Mouse (Mus musculus): ENCODE data around the gene Tstd2. TPM values are rescaled to one million over a fixed set of nuclear protein-coding genes. Genes with fewer than 3 reads are reported as not detected.

The Tstd2 gene
- polyA plus RNA-seq, 1 experiment from 2014 or later = 36.5 TPM

GRCm38 (mm10) chr4:46116544-46117175 lies 21.8 kb downstream of the Tstd2 start:
- H3K36me3 ChIP-seq = peaks cover 85% of the 10 kb centered on the region
- 47% methylated on average over 10 of the region's 10 CpGs for WGBS
- H3K27me3 ChIP-seq = no peaks in the 10 kb centered on the region
- no peaks in the 10 kb centered on the region for H3K4me1 ChIP-seq (replicated peaks)
- H3K27ac ChIP-seq (replicated peaks) = peak overlapping the region; percentile 23; the same call in 1 of the 2 replicates
- no peak overlapping the region for H3K4me3 ChIP-seq
- no peak overlapping the region for H3K4me2 ChIP-seq
- ATAC-seq (ENCODE audit: low read depth) = peak; percentile 43; the same call in 1 of the 2 replicates
- H3K9me3 ChIP-seq = no peaks in the 10 kb centered on the region
- no peak overlapping the region for H3K9ac ChIP-seq

GRCm38 (mm10) chr4:46115308-46115707 lies 23.2 kb downstream of the Tstd2 start:
- 84% methylated on average over 1 of the region's 1 CpGs for WGBS
- Histone ChIP-seq H3K9me3 (no peaks in the 10 kb centered on the region), H3K27ac (replicated peaks) (no peak overlapping the region), H3K4me3 (no peak overlapping the region), H3K9ac (no peak overlapping the region), H3K4me1 (replicated peaks) (no peaks in the 10 kb centered on the region), H3K27me3 (no peaks in the 10 kb centered on the region), H3K36me3 (peaks cover 71% of the 10 kb centered on the region), H3K4me2 (no peak overlapping the region)
- ATAC-seq (ENCODE audit: low read depth) = no peak

- Histone ChIP-seq H3K27me3 (no peaks in the 10 kb centered on the region), H3K4me3 (no peak overlapping the region), H3K9ac (no peak overlapping the region), H3K4me2 (no peak overlapping the region), H3K9me3 (no peaks in the 10 kb centered on the region), H3K4me1 (replicated peaks) (no peaks in the 10 kb centered on the region), H3K36me3 (peaks cover 32% of the 10 kb centered on the region), H3K27ac (replicated peaks) (no peak overlapping the region)
- no peak for ATAC-seq (ENCODE audit: low read depth)
- WGBS = 75% methylated on average over 3 of the region's 3 CpGs
These were observed 27.1 kb downstream of the Tstd2 start for GRCm38 (mm10) chr4:46111361-46111760.

GRCm38 (mm10) chr4:46110084-46110483 lies 28.4 kb downstream of the Tstd2 start:
- no peak for ATAC-seq (ENCODE audit: low read depth)
- Histone ChIP-seq H3K4me2 (no peak overlapping the region), H3K4me3 (no peak overlapping the region), H3K9ac (no peak overlapping the region), H3K27me3 (no peaks in the 10 kb centered on the region), H3K4me1 (replicated peaks) (no peaks in the 10 kb centered on the region), H3K9me3 (no peaks in the 10 kb centered on the region), H3K27ac (replicated peaks) (no peak overlapping the region), H3K36me3 (peaks cover 20% of the 10 kb centered on the region)
- WGBS = 98% methylated on average over 8 of the region's 8 CpGs

DNA sequence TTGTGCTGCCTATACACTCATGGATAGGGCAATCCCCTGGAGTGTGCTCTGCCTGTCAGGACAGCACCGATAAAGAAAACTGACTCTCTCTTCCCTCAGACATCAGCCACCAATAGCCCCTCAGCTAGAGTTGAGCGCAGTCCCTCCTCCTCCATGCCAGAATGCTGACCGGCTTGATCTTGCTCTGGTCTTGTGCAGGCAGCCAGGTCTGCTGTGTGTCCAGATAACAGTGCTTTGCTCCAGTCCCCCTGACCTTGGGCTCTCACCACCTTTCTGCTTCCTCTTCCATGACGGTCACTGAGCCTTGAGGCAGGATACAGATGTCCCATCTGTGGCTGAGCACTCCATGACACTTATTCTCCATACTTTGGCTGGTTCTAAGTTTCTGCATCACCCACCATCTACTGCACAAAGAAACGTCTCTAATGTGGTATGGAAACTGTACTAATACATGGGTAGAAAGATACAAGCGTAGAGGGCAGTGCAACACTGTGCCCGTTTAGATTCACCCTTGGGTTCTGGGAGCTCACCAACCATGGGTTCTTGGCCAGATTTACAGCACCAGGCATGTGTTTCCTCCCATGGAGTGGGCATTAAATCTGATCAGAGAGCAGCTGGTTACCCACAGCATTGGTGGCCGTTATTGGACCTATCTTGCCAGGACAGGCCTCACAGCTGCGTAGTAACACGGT lies 36.3 kb downstream of the Tstd2 start:
- Histone ChIP-seq H3K9me3 (no peaks in the 10 kb centered on the region), H3K27me3 (no peaks in the 10 kb centered on the region), H3K4me2 (no peak overlapping the region), H3K4me1 (replicated peaks) (peaks cover 17% of the 10 kb centered on the region), H3K4me3 (no peak overlapping the region), H3K36me3 (no peaks in the 10 kb centered on the region), H3K9ac (no peak overlapping the region), H3K27ac (replicated peaks) (no peak overlapping the region)
- ATAC-seq (ENCODE audit: low read depth) = no peak
- 88% methylated on average over 10 of the region's 10 CpGs for WGBS

GRCm38 (mm10) chr4:46101211-46101711 lies 37.2 kb downstream of the Tstd2 start:
- peak; percentile 48; the same call in 1 of the 2 replicates for ATAC-seq (ENCODE audit: low read depth)
- Histone ChIP-seq H3K4me3 (no peak overlapping the region), H3K27me3 (no peaks in the 10 kb centered on the region), H3K27ac (replicated peaks) (no peak overlapping the region), H3K4me2 (no peak overlapping the region), H3K4me1 (replicated peaks) (peaks cover 17% of the 10 kb centered on the region), H3K36me3 (no peaks in the 10 kb centered on the region), H3K9ac (peak overlapping the region; percentile 50; the same call in 1 of the 2 replicates), H3K9me3 (no peaks in the 10 kb centered on the region)
- WGBS = 36% methylated on average over 14 of the region's 14 CpGs

- 68% methylated on average over 7 of the region's 7 CpGs for WGBS
- no peak for ATAC-seq (ENCODE audit: low read depth)
- Histone ChIP-seq H3K4me1 (replicated peaks) (peaks cover 20% of the 10 kb centered on the region), H3K9me3 (no peaks in the 10 kb centered on the region), H3K4me3 (no peak overlapping the region), H3K4me2 (no peak overlapping the region), H3K9ac (no peak overlapping the region), H3K27me3 (no peaks in the 10 kb centered on the region), H3K27ac (replicated peaks) (no peak overlapping the region), H3K36me3 (no peaks in the 10 kb centered on the region)
These were observed 38.0 kb downstream of the Tstd2 start for GRCm38 (mm10) chr4:46100539-46100938.

DNA sequence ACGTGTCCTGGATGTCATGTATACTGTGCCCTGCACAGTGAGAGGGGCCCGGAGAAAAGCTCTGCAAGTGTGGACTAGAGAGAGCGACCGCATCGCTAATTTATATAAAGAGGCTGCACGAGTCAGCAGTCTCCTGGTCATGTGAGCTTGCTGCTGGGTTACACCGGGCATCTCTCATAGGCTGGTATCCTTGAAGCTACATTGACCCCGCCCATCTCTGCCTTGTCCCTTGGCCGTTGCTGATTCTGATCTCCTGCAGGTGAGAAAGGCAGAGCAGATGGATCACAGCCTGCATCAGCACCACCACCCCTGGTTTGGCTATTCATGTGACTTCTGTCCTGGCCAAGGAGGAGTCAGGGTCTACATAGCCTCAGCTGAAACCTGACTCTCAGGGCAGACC lies 39.4 kb downstream of the Tstd2 start:
- WGBS = 81% methylated on average over 9 of the region's 9 CpGs
- ATAC-seq (ENCODE audit: low read depth) = no peak
- Histone ChIP-seq H3K4me3 (no peak overlapping the region), H3K9ac (no peak overlapping the region), H3K27me3 (no peaks in the 10 kb centered on the region), H3K27ac (replicated peaks) (no peak overlapping the region), H3K36me3 (no peaks in the 10 kb centered on the region), H3K4me1 (replicated peaks) (peaks cover 30% of the 10 kb centered on the region), H3K4me2 (no peak overlapping the region), H3K9me3 (no peaks in the 10 kb centered on the region)

DNA sequence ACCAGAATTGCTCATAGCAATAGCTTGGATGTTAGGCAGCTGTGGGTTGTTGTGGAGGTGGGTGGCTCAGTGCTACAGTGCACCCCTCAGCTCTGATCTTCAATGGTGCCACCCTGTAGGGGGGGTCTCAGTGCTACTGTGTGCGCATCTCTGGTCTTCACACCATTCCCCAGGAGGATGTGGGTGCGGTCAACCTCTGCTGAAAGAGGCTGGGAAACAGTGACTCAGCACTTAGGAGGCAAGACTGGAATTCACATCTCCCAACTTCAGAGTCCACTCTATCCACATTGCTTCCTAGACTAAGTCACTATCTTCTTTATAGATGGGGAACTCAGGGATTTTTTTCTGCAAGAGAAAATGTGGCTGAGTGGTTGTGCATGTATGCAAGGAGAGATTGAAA lies 40.9 kb downstream of the Tstd2 start:
- Histone ChIP-seq H3K4me2 (no peak overlapping the region), H3K4me1 (replicated peaks) (peaks cover 42% of the 10 kb centered on the region), H3K27me3 (no peaks in the 10 kb centered on the region), H3K9ac (no peak overlapping the region), H3K36me3 (no peaks in the 10 kb centered on the region), H3K9me3 (no peaks in the 10 kb centered on the region), H3K27ac (replicated peaks) (no peak overlapping the region), H3K4me3 (no peak overlapping the region)
- ATAC-seq (ENCODE audit: low read depth) = no peak
- 98% methylated on average over 2 of the region's 2 CpGs for WGBS

GRCm38 (mm10) chr4:46096546-46096945 lies 41.9 kb downstream of the Tstd2 start:
- Histone ChIP-seq H3K4me3 (no peak overlapping the region), H3K4me1 (replicated peaks) (peaks cover 40% of the 10 kb centered on the region), H3K4me2 (no peak overlapping the region), H3K36me3 (no peaks in the 10 kb centered on the region), H3K9me3 (no peaks in the 10 kb centered on the region), H3K9ac (no peak overlapping the region), H3K27ac (replicated peaks) (no peak overlapping the region), H3K27me3 (no peaks in the 10 kb centered on the region)
- WGBS = 92% methylated on average over 7 of the region's 7 CpGs
- no peak for ATAC-seq (ENCODE audit: low read depth)

DNA sequence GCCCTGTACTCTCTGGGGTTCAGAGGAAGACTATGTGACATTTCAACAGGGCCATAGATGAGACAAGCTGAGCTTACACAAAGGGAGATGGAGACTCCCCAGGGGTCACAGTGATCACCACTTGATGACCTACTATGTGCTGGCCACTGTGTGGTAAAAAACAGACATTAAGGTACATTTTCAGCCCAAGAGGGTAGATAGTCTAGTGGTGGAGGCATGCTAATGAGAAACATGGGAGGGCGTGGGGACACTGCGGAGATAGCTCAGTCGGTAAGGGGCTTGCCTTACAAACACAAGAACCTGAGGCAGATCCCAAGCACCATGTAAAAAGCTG lies 42.7 kb downstream of the Tstd2 start:
- Histone ChIP-seq H3K4me2 (no peak overlapping the region), H3K9me3 (no peaks in the 10 kb centered on the region), H3K36me3 (no peaks in the 10 kb centered on the region), H3K27me3 (no peaks in the 10 kb centered on the region), H3K4me3 (no peak overlapping the region), H3K27ac (replicated peaks) (peak overlapping the region; percentile 30; the same call in 1 of the 2 replicates), H3K4me1 (replicated peaks) (peaks cover 33% of the 10 kb centered on the region), H3K9ac (no peak overlapping the region)
- 94% methylated on average over 3 of the region's 3 CpGs for WGBS
- ATAC-seq (ENCODE audit: low read depth) = no peak

DNA sequence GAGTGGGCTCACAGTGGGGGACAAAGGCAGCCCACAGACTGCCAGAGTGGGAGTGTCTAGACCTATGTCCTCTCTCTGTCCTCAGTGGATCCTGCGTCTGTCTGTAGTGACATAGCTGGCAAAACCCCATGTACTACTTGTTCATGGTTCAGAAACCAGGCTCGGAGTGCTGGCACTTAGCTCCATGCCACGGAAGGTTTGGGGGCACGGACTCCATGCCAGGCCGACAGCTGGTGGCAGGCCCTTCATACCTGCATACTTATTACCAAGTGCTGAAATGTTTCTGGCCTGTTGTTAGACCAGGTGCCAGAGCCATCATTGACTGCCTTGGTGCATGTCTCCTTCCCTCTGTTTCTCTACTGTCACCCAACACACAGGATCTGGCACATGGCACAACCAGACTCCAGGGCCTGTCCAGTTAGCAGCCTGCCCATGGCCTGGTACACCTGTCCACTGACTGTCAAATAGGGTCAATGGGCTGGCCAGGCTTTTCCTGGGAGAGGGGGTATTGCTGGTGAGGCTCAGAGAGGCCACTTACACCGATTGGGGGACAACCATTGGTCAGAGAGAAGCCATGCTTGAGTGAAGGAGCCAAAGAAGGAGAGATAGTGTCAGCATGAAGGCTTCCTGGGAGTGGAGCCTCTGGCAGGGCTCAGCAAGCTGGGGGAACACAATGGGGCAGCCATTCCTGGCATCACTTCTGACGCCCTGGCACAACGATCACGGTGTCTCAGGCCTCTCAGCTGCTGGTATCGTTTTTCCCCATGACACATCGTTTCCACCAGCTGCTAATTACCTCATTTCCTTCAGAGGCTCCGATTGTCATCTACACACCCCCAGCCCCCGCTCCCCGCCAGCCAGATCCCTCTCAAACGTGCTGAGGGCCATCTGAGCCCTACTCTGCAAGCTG lies 43.3 kb downstream of the Tstd2 start:
- H3K9me3 ChIP-seq = no peaks in the 10 kb centered on the region
- no peak overlapping the region for H3K4me2 ChIP-seq
- peaks cover 27% of the 10 kb centered on the region for H3K4me1 ChIP-seq (replicated peaks)
- H3K4me3 ChIP-seq = no peak overlapping the region
- H3K9ac ChIP-seq = no peak overlapping the region
- 55% methylated on average over 15 of the region's 15 CpGs for WGBS
- H3K27me3 ChIP-seq = no peaks in the 10 kb centered on the region
- ATAC-seq (ENCODE audit: low read depth) = peak; percentile 61; the same call in 1 of the 2 replicates
- peak overlapping the region; percentile 30; the same call in 1 of the 2 replicates for H3K27ac ChIP-seq (replicated peaks)
- H3K36me3 ChIP-seq = no peaks in the 10 kb centered on the region

Data from neural tube, embryonic 13.5 days (tissue).